Mouse (Mus musculus): ENCODE data around the gene Gpc6. TPM values are rescaled to one million over a fixed set of nuclear protein-coding genes. Genes with fewer than 3 reads are reported as not detected.

Gpc6 gene
- total RNA-seq, 4 experiments from 2014 or later = 7.7 to 10.5 (median 9.2) TPM

DNA sequence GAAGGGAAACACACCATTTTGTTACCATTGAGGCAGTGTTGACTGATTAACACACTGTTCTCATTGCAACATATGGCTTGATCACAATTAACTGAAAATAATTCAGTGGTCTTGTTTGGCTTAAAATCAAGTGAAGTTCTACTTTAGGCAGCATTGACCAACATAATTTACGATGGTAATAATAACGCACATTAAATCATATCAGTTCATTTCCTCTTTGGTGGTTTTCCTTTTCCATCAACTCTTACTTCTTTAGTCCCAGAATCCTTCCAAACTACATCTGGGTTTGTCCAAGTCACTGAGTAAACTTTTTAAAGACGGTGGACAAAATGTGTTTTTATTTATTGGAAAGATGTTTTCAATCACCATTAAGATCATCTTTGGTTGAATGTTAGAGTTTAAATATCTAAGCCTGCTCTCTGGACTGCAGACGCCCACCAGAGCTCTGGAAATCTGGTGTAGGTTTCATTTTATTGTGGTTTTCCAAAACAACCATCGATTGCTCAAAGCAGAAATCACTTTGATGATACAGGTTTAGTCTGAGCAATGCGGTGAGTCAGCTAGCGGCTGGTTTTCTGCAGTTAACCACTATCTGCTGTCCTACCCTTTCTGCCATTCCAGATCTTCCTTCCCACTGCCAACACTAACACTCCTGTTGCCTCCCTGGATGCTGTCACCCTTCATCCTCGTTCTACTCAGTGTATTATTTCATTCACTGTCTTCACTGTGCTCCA is 314.7 kb downstream of the Gpc6 start:
- DNase-seq (ENCODE audit: low spot score) = no peak

- no peak for DNase-seq (ENCODE audit: low spot score)
Observed at GRCm38 (mm10) chr14:117245631-117246030, 320.5 kb downstream of the Gpc6 start.

DNA sequence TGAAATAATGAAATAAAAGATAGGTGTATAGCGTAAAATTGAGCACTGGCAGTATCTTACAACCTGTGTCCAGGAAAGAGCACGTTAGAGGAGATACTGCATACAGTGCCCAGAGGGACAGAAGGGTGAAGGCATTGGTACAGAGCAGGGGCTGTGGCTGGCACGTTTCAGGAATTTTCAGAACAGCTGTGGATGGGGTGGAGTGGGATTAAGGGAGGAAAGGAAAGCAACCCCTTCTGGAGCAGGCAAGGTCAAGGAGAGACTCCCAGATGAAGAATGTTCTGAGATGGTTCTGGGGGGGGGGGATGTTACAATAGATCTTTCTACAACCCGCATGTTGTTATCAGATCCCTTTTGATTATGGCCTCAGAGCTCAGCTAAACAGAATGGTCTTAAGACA is 331.1 kb downstream of the Gpc6 start:
- DNase-seq (ENCODE audit: low spot score) = no peak

- no peak for DNase-seq (ENCODE audit: low spot score)
Observed at GRCm38 (mm10) chr14:117265653-117266052, 340.5 kb downstream of the Gpc6 start.

DNA sequence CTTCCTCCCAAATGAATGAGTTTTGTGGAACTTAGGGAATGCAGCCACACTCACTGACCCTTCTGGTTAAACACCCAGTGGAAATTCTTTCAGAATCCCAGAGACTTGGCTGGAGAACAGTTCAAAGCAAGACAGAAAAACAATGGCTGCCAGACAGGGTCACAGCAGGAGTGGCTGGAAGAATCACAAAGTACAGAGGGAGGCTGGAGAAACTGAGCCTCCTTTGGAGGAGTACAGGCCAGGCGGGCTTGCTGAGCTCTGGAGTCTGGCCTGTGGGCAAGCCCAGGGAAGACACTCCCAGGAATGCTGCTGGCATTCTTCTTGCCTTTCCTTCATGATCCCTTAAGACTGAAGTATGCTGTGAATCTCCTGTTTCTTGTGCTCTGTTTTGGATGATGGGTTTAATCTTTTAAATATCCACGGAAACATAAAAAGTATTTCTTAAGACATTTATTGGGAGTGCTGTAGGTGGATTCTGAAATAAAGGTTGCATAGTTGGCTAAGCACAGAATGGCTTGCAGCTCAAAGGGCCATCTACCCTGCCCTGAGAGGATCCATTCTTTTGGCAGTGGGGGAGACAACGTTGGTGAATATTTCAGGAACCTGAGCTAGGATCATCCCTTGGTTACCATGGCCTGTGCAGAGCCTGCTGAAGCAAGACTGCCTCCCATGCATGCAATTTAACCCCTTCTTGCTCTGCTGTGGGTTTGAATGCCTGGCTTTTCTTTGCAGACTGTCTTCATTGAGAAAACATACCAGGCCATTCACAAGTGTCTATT is 342.9 kb downstream of the Gpc6 start:
- no peak for DNase-seq (ENCODE audit: low spot score)

GRCm38 (mm10) chr14:117283631-117284030 is 358.5 kb downstream of the Gpc6 start:
- no peak for DNase-seq (ENCODE audit: low spot score)

DNA sequence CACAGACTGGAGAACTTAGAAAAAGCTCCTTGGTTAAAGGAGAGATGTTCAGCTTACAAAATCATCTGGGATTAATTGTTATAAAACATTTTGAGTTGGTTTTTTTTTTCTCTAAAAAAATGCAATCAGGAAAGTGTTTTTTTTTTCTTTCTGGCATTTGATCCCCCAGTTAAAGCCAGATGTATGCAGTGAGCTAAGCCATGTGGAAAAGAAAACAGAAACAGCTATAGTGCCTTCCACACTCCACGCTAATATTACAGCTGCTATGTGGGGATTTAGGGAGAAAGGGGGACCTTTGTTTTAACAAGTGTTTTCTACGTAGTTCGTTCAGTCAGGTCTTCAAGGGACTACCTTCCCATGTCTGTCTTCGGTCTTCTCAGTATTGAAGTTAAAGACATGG is 368.6 kb downstream of the Gpc6 start:
- DNase-seq (ENCODE audit: low spot score) = no peak

GRCm38 (mm10) chr14:117296207-117296838 is 371.2 kb downstream of the Gpc6 start:
- no peak for DNase-seq (ENCODE audit: low spot score)

DNA sequence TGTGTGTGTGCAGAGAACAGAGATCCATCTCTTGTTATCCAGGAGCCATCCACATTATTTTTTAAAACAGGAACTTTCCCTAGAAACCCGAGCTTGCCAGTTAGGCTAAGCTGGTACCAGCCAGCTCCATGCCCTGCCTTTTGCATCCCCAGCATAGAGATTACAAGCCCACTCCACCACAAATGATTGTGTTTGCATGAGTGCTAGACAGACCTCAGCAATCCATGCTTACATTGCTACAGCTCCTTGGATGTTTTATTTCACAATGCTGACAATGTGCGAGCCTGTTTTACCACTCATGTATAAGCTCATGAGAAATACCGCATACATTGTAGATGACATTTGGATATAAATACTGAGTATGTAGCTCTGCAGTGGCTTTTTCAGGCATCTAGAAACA is 375.9 kb downstream of the Gpc6 start:
- no peak for DNase-seq (ENCODE audit: low spot score)

GRCm38 (mm10) chr14:117303901-117304722 is 379.0 kb downstream of the Gpc6 start:
- no peak for DNase-seq (ENCODE audit: low spot score)

- DNase-seq (ENCODE audit: low spot score) = no peak
Observed at GRCm38 (mm10) chr14:117304723-117305010, 379.6 kb downstream of the Gpc6 start.

DNA sequence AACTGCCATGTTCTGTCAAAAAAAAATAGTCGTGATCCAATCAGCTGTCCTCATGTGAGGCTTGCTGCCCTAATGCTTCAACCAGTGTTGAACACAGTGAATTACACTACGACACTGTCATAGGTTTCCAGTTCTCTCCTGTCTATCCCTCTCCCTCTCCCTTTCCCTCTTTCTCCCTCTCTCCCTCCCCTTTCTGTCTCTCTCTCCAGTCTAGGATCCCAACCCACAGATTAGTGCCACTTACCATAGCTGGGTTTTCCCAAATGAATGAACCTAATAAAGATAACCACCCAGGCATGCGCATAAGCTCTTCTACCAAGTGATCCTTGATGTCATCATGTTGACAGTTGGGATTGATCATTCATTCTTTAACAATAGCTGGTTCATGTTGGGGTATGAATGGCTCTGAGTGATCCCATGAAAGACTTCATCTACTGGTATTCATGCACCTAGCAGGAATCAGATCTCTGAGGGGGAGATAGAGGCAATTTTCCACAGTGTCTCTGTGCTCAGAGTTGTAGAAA is 384.9 kb downstream of the Gpc6 start:
- no peak for DNase-seq (ENCODE audit: low spot score)

DNA sequence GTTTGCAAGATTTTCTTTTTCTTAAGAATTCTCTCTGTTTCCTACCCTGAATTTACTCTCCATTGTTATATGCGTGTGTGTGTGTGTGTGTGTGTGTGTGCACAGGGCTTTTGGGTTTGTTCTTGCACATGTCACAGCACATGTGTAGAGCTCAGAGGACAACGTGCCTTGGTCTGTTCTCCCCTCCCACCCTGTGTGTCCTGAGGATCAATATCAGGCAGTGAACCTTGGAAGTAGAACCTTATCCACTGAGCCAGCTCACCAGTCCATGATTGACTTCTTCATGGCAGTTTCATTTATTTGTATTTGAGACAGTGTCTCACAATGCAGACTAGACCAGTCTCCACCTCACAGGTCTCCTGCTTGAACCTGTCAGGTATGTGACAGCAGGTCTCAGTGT is 399.1 kb downstream of the Gpc6 start:
- no peak for DNase-seq (ENCODE audit: low spot score)

DNA sequence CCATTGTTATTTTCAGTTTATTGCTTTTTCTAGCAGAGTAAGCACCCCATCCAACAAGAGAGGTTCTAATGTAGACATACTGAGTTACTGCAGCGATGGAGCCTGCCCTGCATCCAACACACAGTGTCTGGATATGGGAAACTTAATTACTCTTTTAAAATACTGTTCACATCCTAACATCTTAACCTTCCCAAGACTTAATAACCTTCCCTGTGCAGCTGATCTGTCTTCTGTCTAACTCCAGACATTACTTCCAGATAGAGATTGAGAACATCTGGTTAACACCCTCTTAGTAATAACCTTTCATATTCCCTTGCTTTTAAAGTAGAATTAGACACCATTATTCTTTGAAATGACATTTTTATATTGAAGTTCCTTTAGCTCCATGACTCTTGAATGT is 407.1 kb downstream of the Gpc6 start:
- DNase-seq (ENCODE audit: low spot score) = no peak

DNA sequence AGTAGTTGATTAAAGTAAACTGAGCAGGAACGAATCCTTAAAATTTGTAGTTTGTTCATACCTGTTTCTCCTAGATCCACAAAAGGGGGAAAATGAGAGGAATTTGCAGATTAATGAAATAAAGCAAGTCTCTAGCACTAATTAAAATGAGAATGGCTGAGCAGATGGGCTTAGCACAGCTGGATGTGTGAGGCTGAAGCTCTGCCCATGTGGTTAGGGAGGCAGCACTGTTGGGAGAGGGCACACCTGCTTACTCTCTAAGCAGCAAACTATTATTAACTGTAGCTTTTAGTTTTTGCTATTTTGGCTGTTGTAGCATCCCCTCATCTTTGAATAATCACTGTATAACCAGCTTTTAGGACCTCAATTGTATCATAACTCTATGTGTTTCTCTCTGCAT is 412.2 kb downstream of the Gpc6 start:
- DNase-seq (ENCODE audit: low spot score) = no peak

DNA sequence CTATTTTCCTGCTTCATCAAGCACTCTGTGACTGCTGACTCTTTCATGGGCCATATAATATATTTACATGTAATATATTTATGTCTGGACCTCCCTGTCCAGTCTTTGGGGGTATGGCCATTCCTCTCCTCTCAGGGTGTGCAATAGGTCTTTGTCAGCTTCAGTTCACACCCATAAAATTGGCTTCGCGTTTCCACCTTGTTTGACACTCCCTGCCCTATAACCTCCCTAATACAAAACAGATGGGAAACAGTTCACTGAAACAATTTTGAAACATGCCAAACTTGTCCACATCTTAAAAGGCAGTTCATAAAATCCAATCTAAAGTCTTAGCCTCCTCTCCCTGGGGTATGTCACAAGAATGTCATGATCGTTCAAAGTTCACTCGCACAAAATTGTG is 415.4 kb downstream of the Gpc6 start:
- no peak for DNase-seq (ENCODE audit: low spot score)

DNA sequence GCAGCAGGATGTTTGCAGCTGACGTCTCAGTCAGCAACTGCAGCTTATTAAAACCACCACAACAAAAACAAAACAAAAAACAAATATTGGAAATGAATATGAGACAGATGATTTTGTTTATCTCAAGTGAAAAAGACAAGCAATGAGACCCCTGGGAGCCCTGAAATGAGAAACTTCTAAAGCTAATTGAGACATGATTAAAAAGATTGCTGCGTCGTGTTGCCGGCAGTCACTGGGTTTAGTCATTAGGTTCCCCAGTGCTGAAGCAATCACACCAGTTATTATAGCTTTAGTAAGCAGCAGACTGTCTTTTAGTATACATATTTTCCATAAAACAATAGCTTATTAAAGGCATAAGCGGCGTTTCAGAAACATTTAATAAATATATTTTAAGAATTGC is 419.4 kb downstream of the Gpc6 start:
- no peak for DNase-seq (ENCODE audit: low spot score)

GRCm38 (mm10) chr14:117346372-117346885 is 421.3 kb downstream of the Gpc6 start:
- no peak for DNase-seq (ENCODE audit: low spot score)

DNA sequence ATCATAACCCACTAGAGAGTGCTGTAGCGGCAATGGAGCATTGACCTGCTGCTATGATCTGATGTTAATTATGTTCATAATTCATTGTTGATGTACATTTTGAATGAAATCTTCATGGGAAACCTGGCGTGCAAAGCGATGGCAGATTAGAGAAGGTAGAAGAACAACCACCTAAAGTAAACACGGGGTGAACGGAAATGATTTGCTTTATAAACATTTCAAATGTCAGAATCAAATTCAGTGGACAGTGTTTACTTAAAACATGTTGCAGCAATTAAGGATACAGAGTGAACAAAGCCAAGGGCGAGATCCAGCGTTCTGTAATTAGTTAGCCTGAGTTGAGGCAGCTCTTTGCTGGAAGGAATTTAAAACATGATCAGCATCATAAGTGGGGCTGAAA is 426.2 kb downstream of the Gpc6 start:
- no peak for DNase-seq (ENCODE audit: low spot score)

- DNase-seq (ENCODE audit: low spot score) = no peak
Observed at GRCm38 (mm10) chr14:117361155-117361964, 436.2 kb downstream of the Gpc6 start.

DNA sequence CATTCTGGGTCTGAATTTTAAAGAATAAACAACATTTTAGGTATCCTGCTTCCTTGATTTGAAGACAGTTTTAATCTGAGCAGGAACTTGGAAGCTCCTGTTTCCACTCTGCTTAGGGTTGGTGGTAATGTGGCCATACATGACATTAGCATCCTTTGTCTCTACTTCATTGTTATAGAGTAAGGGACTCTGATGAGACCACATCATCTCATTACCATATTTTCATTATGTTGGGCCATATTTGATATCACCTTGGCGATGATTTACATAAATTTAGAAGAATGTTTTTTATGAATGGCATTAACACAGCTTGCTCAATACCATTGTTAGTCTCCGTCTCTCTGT is 436.8 kb downstream of the Gpc6 start:
- no peak for DNase-seq (ENCODE audit: low spot score)

Measured in heart, adult 8-10 months (tissue).